ENCODE assay signal across 9 mouse cellular contexts in the genomic region with DNA sequence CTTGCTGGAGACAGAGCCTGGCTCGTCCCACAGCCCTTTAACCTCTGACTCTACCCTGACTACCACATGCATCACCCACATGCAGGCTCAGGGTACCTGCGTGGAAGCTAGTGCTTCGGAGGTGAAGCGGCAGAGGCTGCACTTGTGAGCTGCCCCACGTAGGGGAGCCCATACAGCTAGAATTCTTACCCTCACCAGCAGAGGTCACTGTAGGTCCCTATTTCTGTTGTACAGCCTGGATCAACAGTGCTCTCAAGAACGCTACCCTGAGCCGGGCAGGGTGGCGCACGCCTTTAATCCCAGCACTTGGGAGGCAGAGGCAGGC. TPM values are rescaled to one million over a fixed set of nuclear protein-coding genes. Genes with fewer than 3 reads are reported as not detected.
DNase-seq lines count a peak whose midpoint lies in the region; ATAC-seq and TF ChIP-seq lines count a peak whose summit lies in the region.
"Had no signal": no experiment of that assay in that cellular context is flagged by ENCODE, and none has a peak within 500 bp of the region (broad histone marks: within the 10 kb centered on the region; RNA-seq: fewer than 3 reads in every experiment).

No protein-coding gene starts in this region.

- H3K27me3 ChIP-seq in G1E (ENCODE audit: insufficient read depth, low read length) = peaks cover 17% of the 10 kb centered on the region
- H3K27me3 ChIP-seq: embryonic facial prominence, embryonic 13.5 days had no signal

- DNase-seq in layer of hippocampus, adult 11-12 months (ENCODE audit: low spot score) = peak; percentile 28
- DNase-seq in layer of hippocampus, adult 8-10 months (ENCODE audit: low spot score in 2 of 2) = no peak
- DNase-seq in G1E (ENCODE audit: low spot score) = peak; percentile 61
- DNase-seq in embryo, embryonic 11 days = peak; percentile 59
- DNase-seq in kidney, adult 9 months = peak; percentile 88
- peak; percentile 88 for DNase-seq in lung, postnatal 36 days
- DNase-seq in thymus, postnatal 4 days = peak; percentile 79
- no peak for DNase-seq in cerebellum, postnatal 4 days (ENCODE audit: low spot score in 2 of 2)

- no peak overlapping the region for H3K4me3 ChIP-seq in G1E (ENCODE audit: low read depth, low read length)
- H3K4me3 ChIP-seq: embryonic facial prominence, embryonic 13.5 days had no signal

- H3K4me1 ChIP-seq in G1E (ENCODE audit: insufficient read depth, low read depth, low read length) = peaks cover 18% of the 10 kb centered on the region; the same call in 1 of the 2 replicates

- peak; percentile 34; the same call in 1 of the 2 replicates for ATAC-seq in G1E (ENCODE audit: extremely low read depth, insufficient number of reproducible peaks, low FRiP score, poor library complexity, severe bottlenecking)

- peak; percentile 52; the same call in 1 of the 2 replicates for TF ChIP-seq CTCF in G1E (IDR thresholded peaks at IDR 0.05; ENCODE audit: low read depth, low read length)

- peaks cover 74% of the 10 kb centered on the region for H3K36me3 ChIP-seq in G1E (replicated peaks)

- no peaks in the 10 kb centered on the region for H3K9me3 ChIP-seq in G1E (replicated peaks)
- H3K9me3 ChIP-seq: embryonic facial prominence, embryonic 13.5 days had no signal

RNA-seq across cellular contexts. Expression of gene Gm20532, which starts 7.5 kb away (rescaled TPM):
- total RNA-seq in layer of hippocampus, adult 8-10 months (2022) = not detected
- not detected in 2 replicates for total RNA-seq in G1E (2014; fragmentation: Nextera tagmentation)
- not detected in 2 replicates for total RNA-seq in G1E (2017)
- not detected in 2 replicates for polyA plus RNA-seq in G1E (2012)
- polyA plus RNA-seq: embryonic facial prominence, embryonic 13.5 days had no signal

RNA-seq across cellular contexts. Expression of gene Agpat2, which starts 10.2 kb away (rescaled TPM):
- total RNA-seq in layer of hippocampus, adult 8-10 months (2022) = 1 to 10 TPM; 1.1 to 4.9 (median 3.7) TPM
- total RNA-seq in G1E (2014; fragmentation: Nextera tagmentation) (4.7 and 6.9 TPM in 2 replicates), G1E (2017) (4.6 and 7.4 TPM in 2 replicates)
- polyA plus RNA-seq in G1E (2012) = 6.0 and 6.1 TPM in 2 replicates

RNA-seq across cellular contexts. Expression of gene Egfl7, which starts 14.2 kb away (rescaled TPM):
- 10 to 100 TPM; 62.4 to 90.7 (median 72.7) TPM for total RNA-seq in layer of hippocampus, adult 8-10 months (2022)
- 29.6 and 31.9 TPM in 2 replicates for total RNA-seq in G1E (2014; fragmentation: Nextera tagmentation)
- total RNA-seq in G1E (2017) = 160 and 228 TPM in 2 replicates
- 131 and 136 TPM in 2 replicates for polyA plus RNA-seq in G1E (2012)

RNA-seq across cellular contexts. Expression of gene Fam69b, which starts 34.3 kb away (rescaled TPM):
- total RNA-seq in layer of hippocampus, adult 8-10 months (2022) = 10 to 100 TPM; 66.1 to 70.8 (median 68.5) TPM
- total RNA-seq in G1E (2014; fragmentation: Nextera tagmentation) (not detected in 2 replicates), G1E (2017) (0.22 TPM in 1 of 2 replicates, not detected in the other)
- not detected in 2 replicates for polyA plus RNA-seq in G1E (2012)

Comparison
In these comparisons a context has a peak if more than half of its experiments do, and no peak if none do; other contexts are left out.
1. DNase-seq: peak in layer of hippocampus, adult 11-12 months (single experiment), G1E (single experiment), embryo, embryonic 11 days (single experiment), kidney, adult 9 months (single experiment), lung, postnatal 36 days (single experiment) and thymus, postnatal 4 days (single experiment); none in layer of hippocampus, adult 8-10 months (0 of 2) and cerebellum, postnatal 4 days (0 of 2).